Mouse (Mus musculus): ENCODE measurements around the gene Cxcr4. TPM values are rescaled to one million over a fixed set of nuclear protein-coding genes. Genes with fewer than 3 reads are reported as not detected.

Gene Cxcr4
- total RNA-seq (2021), result 39.7 and 49.8 TPM in 2 replicates
- long read RNA-seq, experiment 1, transcript Cxcr4-201 (2 exons, 1,805 nt), result major isoform, 5 of 6 reads
- long read RNA-seq, experiment 1, partial matches to known transcripts, result 1 of 6 reads
- long read RNA-seq, experiment 1, other reads (novel, unspliced or antisense), result 0 of 6 reads
- long read RNA-seq, experiment 2, partial matches to known transcripts, result 0 of 3 reads
- long read RNA-seq, experiment 2, other reads (novel, unspliced or antisense), result 1 of 3 reads

DNA sequence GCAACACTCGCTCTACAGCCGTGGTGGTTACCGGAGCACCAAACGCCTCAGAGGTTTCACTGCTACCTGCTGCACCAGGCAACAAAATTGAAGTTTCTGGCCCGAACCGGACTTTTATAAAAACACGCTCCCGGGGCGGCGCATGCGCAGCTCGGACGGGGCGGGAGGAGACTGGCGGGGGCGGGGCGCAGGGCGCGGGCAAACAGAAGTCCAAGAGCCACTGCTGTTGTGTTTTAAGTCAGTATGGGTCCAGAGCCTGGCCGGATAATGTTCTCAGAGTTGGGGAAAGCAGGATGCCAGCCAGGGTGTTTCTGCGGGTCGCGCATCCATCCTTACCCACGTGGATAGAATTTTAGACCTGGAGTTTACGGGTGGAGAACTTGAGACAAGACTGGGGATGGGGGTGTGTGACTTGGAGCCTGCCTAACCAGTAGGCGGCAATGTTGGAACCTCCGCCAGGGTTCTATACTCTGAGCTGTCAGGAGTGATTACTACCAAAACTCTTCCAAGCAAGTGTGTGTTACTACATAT is at the start of gene Cxcr4:
Cxcr4 (minus strand) TSS at position 83 of the 531 bp plus-strand sequence.
- DNase-seq, result peak; percentile 94

GRCm38 (mm10) chr1:128639707-128640107 is 47.6 kb upstream of the Cxcr4 start:
- DNase-seq, result no peak

GRCm38 (mm10) chr1:128637230-128637740 is 45.2 kb upstream of the Cxcr4 start:
- DNase-seq, result no peak

DNA sequence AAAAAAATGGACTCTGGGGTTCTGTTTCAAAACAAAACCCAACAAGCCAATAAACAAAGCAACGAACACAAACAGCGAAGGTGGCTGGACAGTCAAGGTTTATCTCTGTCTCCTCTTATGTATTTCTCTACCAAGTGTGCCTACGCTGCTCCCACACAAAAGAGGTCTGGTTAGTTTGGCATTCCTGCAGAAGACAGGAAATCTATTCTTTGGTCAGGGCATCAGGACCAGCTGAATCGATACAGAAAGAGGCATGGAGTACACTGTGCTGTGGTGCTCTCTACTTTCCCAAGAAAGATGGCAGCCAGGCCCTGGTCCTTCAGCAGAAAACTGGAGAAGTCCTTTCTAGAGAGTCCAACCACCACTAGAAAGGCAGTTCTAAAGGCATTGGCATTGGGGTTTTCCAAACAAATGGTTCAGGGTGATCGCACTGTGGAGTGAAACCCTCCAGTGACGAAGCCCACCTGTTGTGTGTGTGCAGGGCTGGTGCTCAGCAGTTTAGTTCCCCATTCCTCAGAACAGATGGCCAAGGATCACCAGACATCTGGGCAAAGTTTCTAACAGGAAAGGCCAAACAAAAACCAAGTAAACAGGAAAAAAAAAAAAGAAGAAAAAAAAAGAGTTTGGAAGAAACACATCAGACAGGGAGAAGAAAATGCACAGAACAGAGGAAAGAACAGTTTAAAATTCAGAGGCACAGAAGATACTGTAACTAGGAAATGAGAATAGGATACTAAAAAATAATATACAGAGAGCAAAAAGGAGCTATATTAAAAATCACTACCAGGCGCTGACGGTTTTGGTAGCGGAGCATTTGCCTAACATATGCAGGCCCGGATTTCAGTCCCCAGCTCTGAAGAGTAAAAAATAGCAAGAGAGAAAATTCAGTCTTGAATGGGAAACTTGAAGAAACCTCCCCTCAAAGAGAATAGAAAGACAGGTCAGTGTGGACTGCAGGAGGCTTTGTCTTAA is 44.5 kb upstream of the Cxcr4 start:
- no peak for DNase-seq

- DNase-seq, result no peak
These were observed 41.8 kb upstream of the Cxcr4 start for GRCm38 (mm10) chr1:128633711-128634379.

DNA sequence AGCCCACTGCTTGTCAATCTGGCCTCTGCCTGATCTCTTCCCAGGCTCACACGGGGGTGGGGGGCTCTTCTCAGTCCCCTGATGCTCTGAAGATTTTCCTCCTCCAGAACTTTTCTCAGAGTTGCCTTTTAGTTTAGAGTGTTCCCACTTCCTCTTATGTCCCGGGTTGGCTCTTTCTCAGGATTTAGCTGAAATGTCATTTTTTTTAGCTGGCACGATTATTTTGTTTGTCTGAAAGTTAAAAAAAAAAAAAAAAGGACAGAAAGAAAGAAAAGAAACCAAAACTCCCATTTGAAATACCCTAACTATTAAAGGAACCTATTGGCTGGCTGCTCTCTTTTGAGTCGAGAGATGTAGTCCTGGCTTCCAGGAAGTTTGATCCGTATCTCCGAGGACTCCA is 40.4 kb upstream of the Cxcr4 start:
- no peak for DNase-seq

DNA sequence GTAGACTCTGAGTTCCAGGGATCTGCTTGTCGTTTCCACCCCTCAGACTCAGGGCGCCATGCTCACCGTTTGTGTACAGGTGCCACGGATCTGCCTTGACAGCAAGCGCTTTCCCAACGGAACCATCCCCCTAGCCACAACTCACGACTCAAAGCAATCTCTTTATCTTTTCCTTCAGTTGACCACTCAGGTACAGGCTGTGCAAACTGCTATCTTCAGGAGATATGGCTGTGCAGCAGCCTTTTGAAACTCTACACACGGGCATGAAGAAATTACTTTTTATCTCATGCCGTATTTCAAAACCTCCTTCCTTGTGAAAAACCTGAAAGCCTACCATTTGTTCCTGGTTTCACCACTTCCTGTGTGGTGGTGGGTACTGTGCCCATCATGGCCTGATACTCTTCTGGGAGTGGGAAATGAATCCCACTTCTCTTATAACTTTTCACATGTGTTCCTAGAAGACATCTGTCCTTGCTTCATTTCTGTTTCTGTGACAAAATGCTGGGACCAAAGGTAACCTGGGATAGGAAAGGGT is 34.1 kb upstream of the Cxcr4 start:
- DNase-seq, result no peak

GRCm38 (mm10) chr1:128623594-128623887 is 31.4 kb upstream of the Cxcr4 start:
- no peak for DNase-seq

- DNase-seq, result no peak
These were observed 30.9 kb upstream of the Cxcr4 start for GRCm38 (mm10) chr1:128622867-128623593.

- DNase-seq, result no peak
These were observed 25.7 kb upstream of the Cxcr4 start for GRCm38 (mm10) chr1:128617654-128618310.

GRCm38 (mm10) chr1:128616586-128616985 is 24.5 kb upstream of the Cxcr4 start:
- no peak for DNase-seq

DNA sequence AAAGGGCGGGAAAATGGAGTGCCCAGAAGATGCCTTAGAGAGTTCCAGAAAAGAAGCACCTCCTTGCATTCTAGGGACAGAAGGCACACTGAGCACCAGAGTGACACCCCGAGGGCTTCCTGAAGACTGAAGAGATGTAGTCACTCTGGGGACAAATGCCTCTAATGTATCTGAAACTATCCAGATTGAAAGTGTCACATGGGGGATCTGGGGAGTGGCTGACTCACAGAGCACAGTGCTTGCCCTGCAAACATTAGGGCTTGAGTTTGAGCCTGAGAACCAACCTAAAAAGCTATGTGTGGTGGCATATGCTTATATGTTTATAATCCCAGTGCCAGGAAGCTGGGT is 23.3 kb upstream of the Cxcr4 start:
- no peak for DNase-seq

GRCm38 (mm10) chr1:128614653-128615458 is 22.8 kb upstream of the Cxcr4 start:
- peak; percentile 55 for DNase-seq

- peak; percentile 25 for DNase-seq
These were observed 16.0 kb upstream of the Cxcr4 start for GRCm38 (mm10) chr1:128608119-128608518.

- no peak for DNase-seq
These were observed 15.3 kb upstream of the Cxcr4 start for GRCm38 (mm10) chr1:128607423-128607822.

DNA sequence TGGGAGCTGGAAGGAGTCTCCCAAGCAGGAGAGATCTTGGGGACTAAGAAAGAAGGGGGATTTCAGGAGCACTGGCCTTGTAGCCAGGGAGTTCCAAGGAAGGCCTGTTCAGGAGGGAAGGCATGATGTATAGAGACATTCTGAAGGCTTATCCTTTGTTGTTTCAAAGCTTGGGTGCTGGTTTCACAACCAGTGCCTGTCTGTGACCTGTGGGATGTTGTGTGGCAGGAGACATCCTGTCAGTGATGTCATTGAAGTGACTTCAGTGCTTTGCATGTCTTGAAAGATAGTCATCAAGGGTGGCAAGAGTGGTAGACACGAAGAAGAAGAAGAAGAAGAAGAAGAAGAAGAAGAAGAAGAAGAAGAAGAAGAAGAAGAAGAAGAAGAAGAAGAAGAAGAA is 13.7 kb upstream of the Cxcr4 start:
- DNase-seq, result no peak

GRCm38 (mm10) chr1:128602688-128603385 is 10.7 kb upstream of the Cxcr4 start:
- no peak for DNase-seq

GRCm38 (mm10) chr1:128602018-128602687 is 10.1 kb upstream of the Cxcr4 start:
- DNase-seq, result peak; percentile 24

GRCm38 (mm10) chr1:128601307-128601706 is 9.2 kb upstream of the Cxcr4 start:
- DNase-seq, result no peak

All from adrenal gland, postnatal 14 days (tissue).